Mouse (Mus musculus) intestine, embryonic 14.5 days (tissue): Measurements from ENCODE around the gene Runx2. TPM values are rescaled to one million over a fixed set of nuclear protein-coding genes. Genes with fewer than 3 reads are reported as not detected.

Experiments
- ATAC-seq: fragments of 200-750 bp; cut with Nextera tagmentation; replicated peaks from 2 replicates; pipeline ENCODE4 v1.8.0; 2017; ENCODE audit warnings: low read depth, moderate number of reproducible peaks, moderate TSS enrichment, moderate library complexity; ENCODE audit not compliant: low FRiP score, low TSS enrichment
- DNase-seq: peaks from one replicate; pipeline ENCODE4 v3.0.0-alpha.2; 2018; ENCODE audit warnings: low spot score
- H3K27ac ChIP-seq: fragments of 300-500 bp; sonication (generic); 2 replicates; pipeline ENCODE4 v1.5.1; 2014; ENCODE audit warnings: low read depth, mild to moderate bottlenecking, control low read depth
- H3K27me3 ChIP-seq: fragments of 300-500 bp; sonication (generic); replicated peaks from 2 replicates; pipeline ENCODE4 v1.6.1; 2014; ENCODE audit warnings: low read length, control low read depth; ENCODE audit not compliant: control insufficient read depth, insufficient read depth
- H3K36me3 ChIP-seq: fragments of 300-500 bp; sonication (generic); 2 replicates; pipeline ENCODE4 v1.6.1; 2014; ENCODE audit warnings: low read length, control low read depth; ENCODE audit not compliant: control insufficient read depth, insufficient read depth
- H3K4me1 ChIP-seq: fragments of 300-500 bp; sonication (generic); replicated peaks from 2 replicates; pipeline ENCODE4 v1.6.1; 2014; ENCODE audit warnings: low read length, control low read depth, mixed read lengths; ENCODE audit not compliant: control insufficient read depth, insufficient read depth
- H3K4me2 ChIP-seq: fragments of 300-500 bp; sonication (generic); 2 replicates; pipeline ENCODE4 v1.6.1; 2014; ENCODE audit warnings: low read length
- H3K4me3 ChIP-seq: fragments of 300-500 bp; sonication (generic); 2 replicates; pipeline ENCODE4 v1.5.1; 2014; ENCODE audit warnings: low read depth, low read length, control low read depth, mixed read lengths
- H3K9ac ChIP-seq: fragments of 300-500 bp; sonication (generic); 2 replicates; pipeline ENCODE4 v1.6.1; 2014; ENCODE audit warnings: mild to moderate bottlenecking, low read length
- H3K9me3 ChIP-seq: fragments of 300-500 bp; sonication (generic); 2 replicates; pipeline ENCODE4 v1.6.1; 2016; ENCODE audit warnings: low read length, control low read depth; ENCODE audit not compliant: control insufficient read depth
- WGBS: fragments of 180-500 bp; shearing (Covaris S2); extraction: QIAGEN DNeasy Blood & Tissue Kit; methylation state at CpG from one replicate; pipeline ENCODE4 v1.1.7; 2014; 5-methylcytosine and 5-hydroxymethylcytosine counted together
- polyA plus RNA-seq: library from polyadenylated mRNA; unstranded; fragments of >200 nt; fragmentation: Nextera tagmentation; extraction: Ambion mirVana; gene quantifications from 2 replicates; pipeline ENCODE4 v1.2.1, GENCODE M21; 2014

The Runx2 gene
- polyA plus RNA-seq, 1 experiment from 2014 or later = 1.1 TPM

DNA sequence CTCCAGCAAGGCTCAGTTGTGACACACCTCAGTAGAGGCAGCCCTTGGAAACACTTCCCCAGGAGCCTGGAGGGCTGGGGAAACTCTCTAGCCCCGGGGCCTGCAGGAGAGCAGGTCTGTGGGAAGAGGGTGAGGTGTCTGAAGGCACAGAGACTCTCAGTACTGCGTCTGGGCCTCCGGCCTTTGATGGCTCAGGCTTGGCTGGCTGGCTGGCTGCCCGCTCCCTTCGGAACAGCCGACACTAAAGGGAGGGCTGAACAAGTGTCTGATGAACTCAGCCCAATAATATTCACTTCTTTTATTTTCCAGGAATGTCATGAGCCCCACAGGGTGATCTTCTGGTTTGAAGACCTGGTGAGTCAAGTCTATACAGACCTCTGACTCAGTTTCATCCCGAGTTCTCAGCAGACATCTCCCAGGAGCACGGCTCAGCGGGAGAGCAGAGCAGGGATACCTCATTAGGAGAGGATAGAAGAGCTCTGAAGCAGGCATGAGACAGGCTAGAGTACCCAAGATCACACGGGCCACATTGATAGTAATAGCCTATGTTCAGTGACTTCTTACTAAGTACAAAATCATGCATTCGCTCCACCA, 314.2 kb downstream of the Runx2 start:
- DNase-seq (no peak), ATAC-seq (no peak)
- Histone ChIP-seq H3K27me3 (no peaks in the 10 kb centered on the region), H3K36me3 (no peaks in the 10 kb centered on the region), H3K4me3 (no peak overlapping the region), H3K4me1 (no peaks in the 10 kb centered on the region), H3K9ac (no peak overlapping the region), H3K9me3 (peaks cover 3% of the 10 kb centered on the region; the same call in 1 of the 2 replicates), H3K27ac (no peak overlapping the region), H3K4me2 (no peak overlapping the region)
- WGBS = 79% methylated on average over 11 of the region's 11 CpGs

- no peak overlapping the region for H3K9ac ChIP-seq
- no peak for DNase-seq
- WGBS = 21% methylated on average over 11 of the region's 11 CpGs
- no peak overlapping the region for H3K4me2 ChIP-seq
- H3K27ac ChIP-seq = no peak overlapping the region
- no peak overlapping the region for H3K4me3 ChIP-seq
- no peaks in the 10 kb centered on the region for H3K27me3 ChIP-seq
- H3K36me3 ChIP-seq = no peaks in the 10 kb centered on the region
- no peaks in the 10 kb centered on the region; the same call in 1 of the 2 replicates for H3K4me1 ChIP-seq
- H3K9me3 ChIP-seq = no peaks in the 10 kb centered on the region
- no peak for ATAC-seq
Observed at GRCm38 (mm10) chr17:44490164-44490794, 324.3 kb downstream of the Runx2 start.

DNA sequence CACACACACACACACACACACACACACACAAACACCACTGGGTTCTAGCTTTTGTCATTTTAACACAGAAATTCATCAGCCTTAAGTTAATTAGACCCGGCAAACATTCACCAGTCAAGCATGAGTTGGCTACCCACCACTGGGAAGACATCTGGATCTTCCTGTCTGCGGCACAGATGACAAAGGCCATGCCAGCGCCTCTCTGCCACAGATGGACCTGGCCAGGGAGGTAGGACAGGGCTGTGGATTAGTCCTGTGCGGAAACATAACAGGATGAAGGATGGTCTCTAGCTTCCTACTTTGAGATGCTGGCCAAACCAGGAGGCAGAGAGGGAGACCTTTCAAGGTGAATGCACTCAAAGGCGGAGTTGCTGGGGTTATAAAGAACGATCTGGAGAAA, 325.3 kb downstream of the Runx2 start:
- Histone ChIP-seq H3K9ac (no peak overlapping the region), H3K4me2 (no peak overlapping the region), H3K9me3 (no peaks in the 10 kb centered on the region), H3K27me3 (no peaks in the 10 kb centered on the region), H3K4me1 (no peaks in the 10 kb centered on the region; the same call in 1 of the 2 replicates), H3K4me3 (no peak overlapping the region), H3K36me3 (no peaks in the 10 kb centered on the region), H3K27ac (no peak overlapping the region)
- DNase-seq (no peak), ATAC-seq (no peak)
- 80% methylated on average over 6 of the region's 6 CpGs for WGBS

DNA sequence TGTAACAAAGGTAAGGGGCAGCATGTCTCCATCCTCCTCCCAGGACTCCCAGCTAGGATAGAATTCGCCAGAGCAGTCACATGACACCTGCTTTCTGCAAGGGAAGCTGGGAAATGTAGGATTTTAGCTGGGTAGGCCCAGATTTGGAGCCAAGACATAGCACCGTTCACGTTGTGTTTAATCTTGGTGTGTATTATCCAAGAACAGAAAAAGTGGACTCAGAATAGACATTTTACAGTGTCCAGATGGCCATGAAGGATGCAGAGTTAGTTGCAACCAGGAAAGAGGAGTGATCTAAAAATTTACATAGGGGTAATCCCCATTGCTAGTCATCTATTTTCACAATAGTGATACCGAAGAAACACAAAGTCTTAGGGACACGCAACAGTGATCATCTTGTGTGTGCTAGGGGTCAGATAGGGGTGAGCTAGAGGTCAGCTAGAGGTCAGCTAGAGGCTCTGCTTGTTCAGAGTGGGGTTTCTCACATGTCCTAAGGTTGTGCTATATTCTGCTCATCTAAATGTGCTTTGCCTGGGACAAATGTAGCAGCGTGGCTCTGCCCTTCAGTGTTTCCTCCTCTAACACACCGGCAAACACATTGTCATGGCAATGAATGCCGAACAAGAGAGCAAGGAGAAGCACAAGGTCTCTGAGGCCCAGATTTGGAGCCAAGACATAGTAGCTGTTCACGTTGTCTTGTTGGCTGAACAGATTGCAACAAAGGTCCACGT, 326.9 kb downstream of the Runx2 start:
- 77% methylated on average over 10 of the region's 10 CpGs for WGBS
- Histone ChIP-seq H3K27ac (no peak overlapping the region), H3K36me3 (no peaks in the 10 kb centered on the region), H3K9ac (no peak overlapping the region), H3K9me3 (no peaks in the 10 kb centered on the region), H3K4me1 (no peaks in the 10 kb centered on the region; the same call in 1 of the 2 replicates), H3K4me2 (no peak overlapping the region), H3K4me3 (no peak overlapping the region), H3K27me3 (no peaks in the 10 kb centered on the region)
- DNase-seq (no peak), ATAC-seq (no peak)

GRCm38 (mm10) chr17:44485337-44485736, 329.3 kb downstream of the Runx2 start:
- DNase-seq = no peak
- WGBS = 78% methylated on average over 5 of the region's 5 CpGs
- no peak overlapping the region for H3K9ac ChIP-seq
- no peaks in the 10 kb centered on the region for H3K36me3 ChIP-seq
- H3K27me3 ChIP-seq = no peaks in the 10 kb centered on the region
- H3K27ac ChIP-seq = no peak overlapping the region
- ATAC-seq = no peak
- no peak overlapping the region for H3K4me2 ChIP-seq
- no peak overlapping the region for H3K4me3 ChIP-seq
- H3K4me1 ChIP-seq = no peaks in the 10 kb centered on the region; the same call in 1 of the 2 replicates
- H3K9me3 ChIP-seq = no peaks in the 10 kb centered on the region

GRCm38 (mm10) chr17:44479918-44480317, 334.7 kb downstream of the Runx2 start:
- WGBS = 62% methylated on average over 5 of the region's 5 CpGs
- Histone ChIP-seq H3K27ac (no peak overlapping the region), H3K4me2 (no peak overlapping the region), H3K27me3 (no peaks in the 10 kb centered on the region), H3K9ac (no peak overlapping the region), H3K36me3 (no peaks in the 10 kb centered on the region), H3K9me3 (no peaks in the 10 kb centered on the region), H3K4me1 (no peaks in the 10 kb centered on the region), H3K4me3 (no peak overlapping the region)
- ATAC-seq (no peak), DNase-seq (no peak)

DNA sequence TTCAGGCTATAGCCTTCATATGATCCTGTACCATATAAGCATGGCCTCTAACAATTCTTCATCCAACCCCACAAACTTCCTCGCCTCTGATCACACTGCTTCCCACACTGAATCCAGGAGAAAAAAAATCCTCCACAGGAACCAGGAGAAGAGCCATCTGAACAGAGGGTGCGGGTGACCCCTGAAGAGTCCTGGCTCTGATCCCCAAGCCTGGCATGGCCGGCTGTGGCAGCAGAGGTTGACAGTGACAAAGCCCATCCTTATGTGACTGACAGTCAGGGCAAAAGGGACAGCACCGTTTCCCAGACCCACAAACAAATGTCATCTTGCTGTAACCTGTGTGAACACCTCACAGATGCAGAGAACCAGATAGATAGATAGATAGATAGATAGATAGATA, 335.1 kb downstream of the Runx2 start:
- ATAC-seq = no peak
- Histone ChIP-seq H3K27ac (no peak overlapping the region), H3K36me3 (no peaks in the 10 kb centered on the region), H3K9me3 (no peaks in the 10 kb centered on the region), H3K4me2 (no peak overlapping the region), H3K9ac (no peak overlapping the region), H3K27me3 (no peaks in the 10 kb centered on the region), H3K4me3 (no peak overlapping the region), H3K4me1 (no peaks in the 10 kb centered on the region)
- DNase-seq = no peak
- WGBS = 64% methylated on average over 4 of the region's 4 CpGs

DNA sequence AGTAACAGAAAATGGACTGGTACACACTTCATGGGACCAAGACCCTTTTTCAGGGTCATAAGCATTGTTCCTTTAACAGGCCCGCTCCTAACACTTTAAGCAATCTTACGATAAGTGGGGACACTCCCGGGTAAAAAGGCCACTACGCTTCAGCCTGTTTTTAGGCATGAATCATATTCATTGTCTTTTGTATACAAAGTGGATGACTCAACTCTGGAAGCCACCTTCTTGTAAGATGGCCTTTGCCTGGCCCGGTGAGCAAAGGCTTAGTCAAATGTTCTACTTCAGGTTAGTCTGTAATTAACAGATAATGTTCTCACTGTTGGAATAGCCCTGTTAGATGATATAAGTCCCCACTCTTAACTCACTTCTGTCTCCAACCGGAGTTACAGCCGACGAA, 338.7 kb downstream of the Runx2 start:
- Histone ChIP-seq H3K36me3 (no peaks in the 10 kb centered on the region), H3K9me3 (no peaks in the 10 kb centered on the region), H3K4me2 (no peak overlapping the region), H3K27me3 (no peaks in the 10 kb centered on the region), H3K27ac (no peak overlapping the region), H3K4me1 (no peaks in the 10 kb centered on the region), H3K4me3 (no peak overlapping the region), H3K9ac (no peak overlapping the region)
- ATAC-seq (no peak), DNase-seq (no peak)
- WGBS = 93% methylated on average over 8 of the region's 8 CpGs
